Mouse (Mus musculus) bone marrow macrophage, adult 2 months (primary cell): Measurements from ENCODE around the gene Ankrd17.

Experiments used
- CTCF ChIP-seq: IDR thresholded peaks from 2 replicates; pipeline ENCODE4 v1.5.1; 2012; ENCODE audit warnings: low read depth, mild to moderate bottlenecking, low read length, moderate library complexity
- POLR2A ChIP-seq: IDR thresholded peaks from 2 replicates; pipeline ENCODE4 v1.6.1; 2012; ENCODE audit warnings: mild to moderate bottlenecking, low read depth, low read length, borderline replicate concordance

DNA sequence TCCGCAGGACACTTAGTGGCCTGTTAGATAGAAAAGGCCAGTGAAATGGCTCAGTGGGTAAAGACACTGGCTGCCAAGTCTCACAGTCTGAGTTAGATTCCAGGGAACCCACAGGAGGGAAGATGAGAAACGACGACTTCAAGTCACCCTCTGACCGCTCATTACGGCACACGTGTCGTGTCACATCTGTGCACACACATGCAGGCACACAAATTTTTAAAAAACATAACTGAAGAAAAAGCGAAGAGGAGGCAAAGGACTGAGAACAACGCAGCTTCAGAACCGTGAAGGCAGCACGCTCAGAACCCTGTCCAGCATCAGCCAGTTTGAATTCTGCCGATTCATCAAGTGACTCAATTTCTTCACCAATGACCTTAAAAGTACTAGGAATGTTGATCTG lies 153.0 kb downstream of the Ankrd17 start:
- TF ChIP-seq POLR2A, result no peak
- no peak for TF ChIP-seq CTCF
